ENCODE assay signal across 9 mouse cellular contexts in the genomic region with DNA sequence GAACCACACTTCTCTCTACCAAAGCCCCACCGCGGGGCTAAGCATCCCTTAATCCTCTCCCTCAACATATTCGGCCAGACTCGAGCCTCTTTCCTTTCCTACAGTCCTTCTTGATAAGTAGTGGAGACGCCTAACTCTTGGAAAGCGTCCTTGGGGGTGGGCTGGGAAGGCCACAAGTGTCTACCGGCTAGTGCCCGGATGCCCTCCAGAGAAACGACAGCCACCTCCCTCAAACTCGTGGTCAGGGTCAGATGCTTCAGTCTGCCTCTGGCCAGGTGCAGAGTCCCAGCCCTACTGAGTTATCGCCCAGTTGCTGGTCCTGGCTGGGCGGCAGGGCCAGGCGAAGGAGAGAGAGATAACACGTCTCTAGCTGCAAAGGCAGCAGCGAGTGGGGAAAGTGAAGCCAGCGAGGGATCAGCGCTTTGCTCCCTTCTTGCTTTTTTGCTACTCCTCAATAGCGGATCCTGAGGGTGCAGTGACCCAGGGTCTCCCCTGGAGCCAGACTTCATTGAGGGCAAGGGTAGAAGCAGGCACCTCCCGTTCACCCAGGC. TPM values are rescaled to one million over a fixed set of nuclear protein-coding genes. Genes with fewer than 3 reads are reported as not detected.
A peak's percentile ranks its signal among the peaks of the same experiment; 100 is the strongest.
DNase-seq lines count a peak whose midpoint lies in the region; ATAC-seq and TF ChIP-seq lines count a peak whose summit lies in the region.
"Had no signal": no experiment of that assay in that cellular context is flagged by ENCODE, and none has a peak within 500 bp of the region (broad histone marks: within the 10 kb centered on the region; RNA-seq: fewer than 3 reads in every experiment).

No protein-coding gene starts in this region.

- peak; percentile 30 for DNase-seq in cerebellum, adult 11-12 months
- DNase-seq in cerebellum, postnatal 14 days, result no peak
- DNase-seq in thymus, postnatal 0 days (ENCODE audit: low spot score), result peak; percentile 35
- no peak for DNase-seq in thymus, postnatal 25 days
- DNase-seq in hindbrain, postnatal 0 days (ENCODE audit: low spot score), result no peak
- no peak for DNase-seq in left cerebral cortex, postnatal 36 days (ENCODE audit: low spot score in 2 of 2)
- no peak for DNase-seq in ovary, postnatal 14 days (ENCODE audit: low spot score)

- H3K4me2 ChIP-seq in hindbrain, postnatal 0 days (ENCODE audit: low read depth, low read length), result peak overlapping the region; percentile 78
- H3K4me2 ChIP-seq in midbrain, embryonic 12.5 days (replicated peaks), result peak overlapping the region; percentile 93

- no peak for ATAC-seq in hindbrain, postnatal 0 days
- no peak for ATAC-seq in midbrain, embryonic 12.5 days (ENCODE audit: low FRiP score, low read depth)

- no peaks in the 10 kb centered on the region for H3K9me3 ChIP-seq in hindbrain, postnatal 0 days (ENCODE audit: low read length)
- no peaks in the 10 kb centered on the region for H3K9me3 ChIP-seq in midbrain, embryonic 12.5 days

- 0 out of 2 replicates have a peak overlapping the region, but pooled peaks have one; percentile 37 for H3K9ac ChIP-seq in hindbrain, postnatal 0 days (replicated peaks; ENCODE audit: low read length)
- H3K9ac ChIP-seq in midbrain, embryonic 12.5 days (replicated peaks), result peak overlapping the region; percentile 60; the same call in 1 of the 2 replicates

- peak overlapping the region; percentile 48; the same call in 1 of the 2 replicates for H3K27ac ChIP-seq in hindbrain, postnatal 0 days
- H3K27ac ChIP-seq in midbrain, embryonic 12.5 days (replicated peaks), result peak overlapping the region; percentile 16; the same call in 1 of the 2 replicates

- peaks cover 8% of the 10 kb centered on the region; the same call in 1 of the 2 replicates for H3K4me1 ChIP-seq in hindbrain, postnatal 0 days (ENCODE audit: insufficient read depth, low read length)
- peaks cover 43% of the 10 kb centered on the region for H3K4me1 ChIP-seq in midbrain, embryonic 12.5 days

- H3K27me3 ChIP-seq in hindbrain, postnatal 0 days (ENCODE audit: insufficient read depth, low read length), result peaks cover 12% of the 10 kb centered on the region; the same call in 1 of the 2 replicates
- peaks cover 53% of the 10 kb centered on the region for H3K27me3 ChIP-seq in midbrain, embryonic 12.5 days

- H3K4me3 ChIP-seq in hindbrain, postnatal 0 days (ENCODE audit: low read length), result peak overlapping the region; percentile 47
- peak overlapping the region; percentile 62 for H3K4me3 ChIP-seq in midbrain, embryonic 12.5 days

- intact Hi-C loops in left cerebral cortex, postnatal 36 days (cut with DNase I), result no loop called here

- WGBS in hindbrain, postnatal 0 days, result 8% methylated on average over 19 of the region's 19 CpGs
- WGBS in midbrain, embryonic 12.5 days, result 5% methylated on average over 19 of the region's 19 CpGs

- TF ChIP-seq CTCF in hindbrain, postnatal 0 days (IDR thresholded peaks at IDR 0.05; ENCODE audit: low read depth), result no peak

- no peaks in the 10 kb centered on the region for H3K36me3 ChIP-seq in hindbrain, postnatal 0 days (ENCODE audit: insufficient read depth, low read length)
- H3K36me3 ChIP-seq in midbrain, embryonic 12.5 days, result no peaks in the 10 kb centered on the region; the same call in 1 of the 2 replicates

RNA-seq across cellular contexts. Expression of a gene that starts 0.6 kb away (rescaled TPM):
- 16.8 and 22.7 TPM in 2 replicates for polyA plus RNA-seq in thymus, postnatal 0 days (2015; fragmentation: Nextera tagmentation; extraction: Ambion mirVana)
- 3.6 and 4.7 TPM in 2 replicates for total RNA-seq in hindbrain, postnatal 0 days (2014; rRNA removed)
- 2.1 TPM in 2 replicates for polyA plus RNA-seq in hindbrain, postnatal 0 days (2015; fragmentation: Nextera tagmentation; extraction: Ambion mirVana)
- 3.4 and 4.3 TPM in 2 replicates for polyA plus RNA-seq in midbrain, embryonic 12.5 days (2016; fragmentation: Nextera tagmentation; extraction: Ambion mirVana)
- 1 to 10 TPM; 1.2 to 1.3 TPM for total RNA-seq in left cerebral cortex, postnatal 36 days (2021)

RNA-seq across cellular contexts. Expression of a gene that starts 1.4 kb away (rescaled TPM):
- polyA plus RNA-seq in thymus, postnatal 0 days (2015; fragmentation: Nextera tagmentation; extraction: Ambion mirVana), result 39.4 and 45.1 TPM in 2 replicates
- 13.7 and 17.8 TPM in 2 replicates for total RNA-seq in hindbrain, postnatal 0 days (2014; rRNA removed)
- 14.3 and 17.2 TPM in 2 replicates for polyA plus RNA-seq in hindbrain, postnatal 0 days (2015; fragmentation: Nextera tagmentation; extraction: Ambion mirVana)
- polyA plus RNA-seq in midbrain, embryonic 12.5 days (2016; fragmentation: Nextera tagmentation; extraction: Ambion mirVana), result 28.8 and 31.3 TPM in 2 replicates
- total RNA-seq in left cerebral cortex, postnatal 36 days (2021), result 1 to 10 TPM; 3.9 to 4.6 TPM

RNA-seq across cellular contexts. Expression of a gene that starts 4.6 kb away (rescaled TPM):
- polyA plus RNA-seq in thymus, postnatal 0 days (2015; fragmentation: Nextera tagmentation; extraction: Ambion mirVana), result 3.8 and 5.5 TPM in 2 replicates
- total RNA-seq in hindbrain, postnatal 0 days (2014; rRNA removed), result not detected in 2 replicates
- not detected in 2 replicates for polyA plus RNA-seq in hindbrain, postnatal 0 days (2015; fragmentation: Nextera tagmentation; extraction: Ambion mirVana)
- polyA plus RNA-seq in midbrain, embryonic 12.5 days (2016; fragmentation: Nextera tagmentation; extraction: Ambion mirVana), result not detected in 2 replicates
- total RNA-seq in left cerebral cortex, postnatal 36 days (2021), result not detected
- total RNA-seq: heart, postnatal 10 days had no signal

RNA-seq across cellular contexts. Expression of a gene that starts 21.0 kb away (rescaled TPM):
- polyA plus RNA-seq in thymus, postnatal 0 days (2015; fragmentation: Nextera tagmentation; extraction: Ambion mirVana), result 5.8 and 6.7 TPM in 2 replicates
- total RNA-seq in hindbrain, postnatal 0 days (2014; rRNA removed), result 126 and 127 TPM in 2 replicates
- polyA plus RNA-seq in hindbrain, postnatal 0 days (2015; fragmentation: Nextera tagmentation; extraction: Ambion mirVana), result 13.8 and 15.0 TPM in 2 replicates
- polyA plus RNA-seq in midbrain, embryonic 12.5 days (2016; fragmentation: Nextera tagmentation; extraction: Ambion mirVana), result 12.9 and 13.0 TPM in 2 replicates
- 100 to 1,000 TPM; 277 to 296 TPM for total RNA-seq in left cerebral cortex, postnatal 36 days (2021)

RNA-seq across cellular contexts. Expression of a gene that starts 24.9 kb away (rescaled TPM):
- polyA plus RNA-seq in thymus, postnatal 0 days (2015; fragmentation: Nextera tagmentation; extraction: Ambion mirVana), result 3.1 TPM in 2 replicates
- 71.6 and 77.1 TPM in 2 replicates for total RNA-seq in hindbrain, postnatal 0 days (2014; rRNA removed)
- 27.1 and 30.6 TPM in 2 replicates for polyA plus RNA-seq in hindbrain, postnatal 0 days (2015; fragmentation: Nextera tagmentation; extraction: Ambion mirVana)
- polyA plus RNA-seq in midbrain, embryonic 12.5 days (2016; fragmentation: Nextera tagmentation; extraction: Ambion mirVana), result 22.3 and 26.1 TPM in 2 replicates
- total RNA-seq in left cerebral cortex, postnatal 36 days (2021), result 10 to 100 TPM; 84.9 to 99.0 TPM

Comparison
In these comparisons a context has a peak if more than half of its experiments do, and no peak if none do; other contexts are left out.
1. DNase-seq: peak in cerebellum, adult 11-12 months (single experiment) and thymus, postnatal 0 days (single experiment); none in cerebellum, postnatal 14 days (0 of 2), thymus, postnatal 25 days (single experiment), hindbrain, postnatal 0 days (single experiment), left cerebral cortex, postnatal 36 days (0 of 2) and ovary, postnatal 14 days (single experiment).